Mouse (Mus musculus) T-helper 2 cell (primary cell): Measurements from ENCODE around the gene A030003K21Rik.
"Not testable (repeated sequence)": the region's sequence is repeated elsewhere in the genome, so short reads cannot be mapped to it uniquely, and the experiment has no call there.

ENCODE experiments used
- in situ Hi-C: fragments of 300-600 bp; cut with MboI, MseI; formaldehyde crosslinking; loops from one replicate; pipeline ENCODE4 v1.15.1; 2025; ENCODE audit warnings: high pct_unique_total_duplicates

The A030003K21Rik gene

GRCm38 (mm10) chr1:82943295-82943694 lies at the start of gene A030003K21Rik:
TSS of gene A030003K21Rik (minus strand) at chr1:82943388.
- in situ Hi-C loops: not testable (repeated sequence)

- in situ Hi-C loops: no loop called here
These were observed 48.9 kb upstream of the A030003K21Rik start for GRCm38 (mm10) chr1:82992093-82992492.

GRCm38 (mm10) chr1:82991596-82991995 lies 48.4 kb upstream of the A030003K21Rik start:
- in situ Hi-C loops: no loop called here

GRCm38 (mm10) chr1:82991062-82991461 lies 47.9 kb upstream of the A030003K21Rik start:
- in situ Hi-C loops: no loop called here

GRCm38 (mm10) chr1:82987530-82988198 lies 44.5 kb upstream of the A030003K21Rik start:
- in situ Hi-C loops: loop anchor here (10.0 kb wide), 2 partner anchors 123 to 203 kb away; no protein-coding TSS in a partner anchor

- in situ Hi-C loops: loop anchor here (10.0 kb wide), 2 partner anchors 122 to 202 kb away; no protein-coding TSS in a partner anchor
These were observed 43.5 kb upstream of the A030003K21Rik start for GRCm38 (mm10) chr1:82986738-82987137.

GRCm38 (mm10) chr1:82977840-82978239 lies 34.7 kb upstream of the A030003K21Rik start:
- in situ Hi-C loops: no loop called here

- in situ Hi-C loops: no loop called here
These were observed 32.6 kb upstream of the A030003K21Rik start for GRCm38 (mm10) chr1:82975750-82976149.

- in situ Hi-C loops: no loop called here
These were observed 31.2 kb upstream of the A030003K21Rik start for GRCm38 (mm10) chr1:82974342-82974741.

- in situ Hi-C loops: no loop called here
These were observed 30.7 kb upstream of the A030003K21Rik start for GRCm38 (mm10) chr1:82973901-82974300.

- in situ Hi-C loops: no loop called here
These were observed 30.1 kb upstream of the A030003K21Rik start for GRCm38 (mm10) chr1:82973244-82973643.

- in situ Hi-C loops: no loop called here
These were observed 28.9 kb upstream of the A030003K21Rik start for GRCm38 (mm10) chr1:82972046-82972445.

GRCm38 (mm10) chr1:82966413-82966812 lies 23.2 kb upstream of the A030003K21Rik start:
- in situ Hi-C loops: no loop called here

GRCm38 (mm10) chr1:82959870-82960385 lies 16.7 kb upstream of the A030003K21Rik start, which contains the start of gene Gm47955:
TSS of gene Gm47955 (plus strand) at chr1:82960286.
- in situ Hi-C loops: no loop called here

GRCm38 (mm10) chr1:82955913-82956312 lies 12.7 kb upstream of the A030003K21Rik start, which contains the start of gene Gm7544:
TSS of gene Gm7544 (minus strand) at chr1:82956013.
- in situ Hi-C loops: not testable (repeated sequence)

GRCm38 (mm10) chr1:82948601-82949000 lies 5.4 kb upstream of the A030003K21Rik start:
- in situ Hi-C loops: no loop called here

GRCm38 (mm10) chr1:82946029-82946428 lies 2.8 kb upstream of the A030003K21Rik start:
- in situ Hi-C loops: not testable (repeated sequence)

GRCm38 (mm10) chr1:82942505-82942904 lies 683 bp downstream of the A030003K21Rik start:
- in situ Hi-C loops: not testable (repeated sequence)

- in situ Hi-C loops: no loop called here
These were observed 4.5 kb downstream of the A030003K21Rik start for GRCm38 (mm10) chr1:82938666-82939065.

- in situ Hi-C loops: not testable (repeated sequence)
These were observed 11.9 kb downstream of the A030003K21Rik start, which contains the start of gene Gm6217 for GRCm38 (mm10) chr1:82931326-82931725. TSS of gene Gm6217 (minus strand) at chr1:82931399.

- in situ Hi-C loops: not testable (repeated sequence)
These were observed 12.6 kb downstream of the A030003K21Rik start for GRCm38 (mm10) chr1:82930558-82930957.

- in situ Hi-C loops: no loop called here
These were observed 18.5 kb downstream of the A030003K21Rik start, which contains the start of gene A030014E15Rik for GRCm38 (mm10) chr1:82924650-82925049. TSS of gene A030014E15Rik (plus strand) at chr1:82924917.

GRCm38 (mm10) chr1:82913434-82913833 lies 29.8 kb downstream of the A030003K21Rik start:
- in situ Hi-C loops: not testable (repeated sequence)
